ENCODE assay signal across 18 mouse cellular contexts in genomic region chr4:81505096-81505495, GRCm38 (mm10).
"Had no signal": no experiment of that assay in that cellular context is flagged by ENCODE, and none has a peak within 500 bp of the region (broad histone marks: within the 10 kb centered on the region; RNA-seq: fewer than 3 reads in every experiment).

No protein-coding gene starts in this region.

- H3K4me2 ChIP-seq: hindbrain, embryonic 13.5 days; liver, embryonic 13.5 days; lung, embryonic 14.5 days; midbrain, embryonic 12.5 days; midbrain, embryonic 15.5 days; neural tube, embryonic 12.5 days; neural tube, embryonic 15.5 days; stomach, embryonic 15.5 days had no signal

- DNase-seq: layer of hippocampus, adult 9-11 months; liver, embryonic 13.5 days; right cerebral cortex, adult 18-20 months; right cerebral cortex, postnatal 14 days; right cerebral cortex, postnatal 4 days; thymus, postnatal 25 days had no signal

- H3K36me3 ChIP-seq: hindbrain, embryonic 13.5 days; liver, embryonic 13.5 days; midbrain, embryonic 12.5 days; midbrain, embryonic 15.5 days; neural tube, embryonic 12.5 days; neural tube, embryonic 15.5 days; stomach, embryonic 15.5 days had no signal

- H3K4me1 ChIP-seq: hindbrain, embryonic 13.5 days; liver, embryonic 13.5 days; midbrain, embryonic 12.5 days; midbrain, embryonic 15.5 days; neural tube, embryonic 12.5 days; neural tube, embryonic 15.5 days; stomach, embryonic 15.5 days had no signal

- ATAC-seq: hindbrain, embryonic 16.5 days; intestine, embryonic 16.5 days; lung, postnatal 0 days; midbrain, embryonic 15.5 days had no signal

- H3K4me3 ChIP-seq: hindbrain, embryonic 13.5 days; layer of hippocampus, adult 2 months; liver, embryonic 13.5 days; midbrain, embryonic 12.5 days; midbrain, embryonic 15.5 days; neural tube, embryonic 12.5 days; neural tube, embryonic 15.5 days; stomach, embryonic 15.5 days had no signal

- H3K27me3 ChIP-seq: hindbrain, embryonic 13.5 days; liver, embryonic 13.5 days; midbrain, embryonic 12.5 days; midbrain, embryonic 15.5 days; neural tube, embryonic 12.5 days; neural tube, embryonic 15.5 days; stomach, embryonic 15.5 days had no signal

- H3K9me3 ChIP-seq: hindbrain, embryonic 13.5 days; liver, embryonic 13.5 days; midbrain, embryonic 12.5 days; midbrain, embryonic 15.5 days; neural tube, embryonic 12.5 days; neural tube, embryonic 15.5 days; stomach, embryonic 15.5 days had no signal

- H3K9ac ChIP-seq: hindbrain, embryonic 13.5 days; liver, embryonic 13.5 days; lung, embryonic 14.5 days; midbrain, embryonic 12.5 days; midbrain, embryonic 15.5 days; neural tube, embryonic 12.5 days; neural tube, embryonic 15.5 days; stomach, embryonic 15.5 days had no signal

- H3K27ac ChIP-seq: hindbrain, embryonic 13.5 days; layer of hippocampus, adult 2 months; liver, embryonic 13.5 days; macrophage; midbrain, embryonic 12.5 days; midbrain, embryonic 15.5 days; neural tube, embryonic 12.5 days; neural tube, embryonic 15.5 days; stomach, embryonic 15.5 days had no signal
